Mouse (Mus musculus): ENCODE results near the gene Parg. TPM values are rescaled to one million over a fixed set of nuclear protein-coding genes. Genes with fewer than 3 reads are reported as not detected.

Gene Parg
- total and polyA plus RNA-seq, 3 experiments, result 32.6 to 43.8 TPM; not detected in 1

- H3K4me1 ChIP-seq (ENCODE audit: control insufficient read depth in 1 of 2, insufficient read depth in 2 of 2, low read length in 2 of 2), result peaks cover 0 to 6% of the 10 kb centered on the region in 2 experiments; a peak in 1 of 4 replicates
- H3K36me3 ChIP-seq (ENCODE audit: control insufficient read depth in 1 of 2, insufficient read depth in 2 of 2, low read length in 2 of 2), result no peaks in the 10 kb centered on the region; a peak in 1 of 4 replicates
- H3K4me3 ChIP-seq (ENCODE audit: control insufficient read depth in 1 of 2, insufficient read depth in 1 of 2, low read depth in 2 of 2, low read length in 2 of 2), result peak within 1 kb of the TSS; percentile 76 to 79
- no peaks in the 10 kb centered on the region; a peak in 1 of 4 replicates for H3K27me3 ChIP-seq (ENCODE audit: control insufficient read depth in 1 of 2, insufficient read depth in 2 of 2, low read length in 2 of 2)
- DNase-seq (ENCODE audit: low read depth, low spot score), result peak; percentile 91
- peak; percentile 97 for TF ChIP-seq USF1 (IDR thresholded peaks at IDR 0.05; ENCODE audit: low read depth, low read length)
- peak; percentile 37; the same call in 1 of the 2 replicates for TF ChIP-seq NELFE (IDR thresholded peaks at IDR 0.05; ENCODE audit: low read depth, low read length)
- TF ChIP-seq ZC3H11A (IDR thresholded peaks at IDR 0.05; ENCODE audit: low read depth, low read length), result no peak
- TF ChIP-seq ZMIZ1 (IDR thresholded peaks at IDR 0.05; ENCODE audit: low read depth, low read length), result no peak
- peak; percentile 22; the same call in 1 of the 2 replicates for TF ChIP-seq ETS1 (IDR thresholded peaks at IDR 0.05; ENCODE audit: low read depth, low read length)
- TF ChIP-seq E2F4 (IDR thresholded peaks at IDR 0.05; ENCODE audit: borderline replicate concordance, low read depth, low read length), result no peak
- TF ChIP-seq MXI1 (IDR thresholded peaks at IDR 0.05; ENCODE audit: low read depth, low read length), result peak; percentile 96
- TF ChIP-seq MAZ (IDR thresholded peaks at IDR 0.05; ENCODE audit: low read depth, low read length), result peak; percentile 76; the same call in 1 of the 2 replicates
- TF ChIP-seq NRF1 (IDR thresholded peaks at IDR 0.05; ENCODE audit: insufficient read depth, low read depth, low read length, poor library complexity, severe bottlenecking), result peak; percentile 33; the same call in 1 of the 2 replicates
- peak; percentile 66 to 87; a peak in 3 of 4 replicates for TF ChIP-seq USF2 (IDR thresholded peaks at IDR 0.05; ENCODE audit: borderline replicate concordance in 1 of 2, insufficient read depth in 1 of 2, low read depth in 1 of 2, low read length in 2 of 2)
- peak; percentile 19 to 54; a peak in 1 of 4 replicates for TF ChIP-seq POLR2A (IDR thresholded peaks at IDR 0.05; ENCODE audit: control insufficient read depth in 1 of 2, insufficient read depth in 1 of 2, low read depth in 1 of 2, low read length in 2 of 2, poor library complexity in 1 of 2)
- no peak for TF ChIP-seq JUND (IDR thresholded peaks at IDR 0.05; ENCODE audit: low read depth, low read length)
- peak; percentile 88 for TF ChIP-seq MAX (IDR thresholded peaks at IDR 0.05; ENCODE audit: low read length)
- no peak for TF ChIP-seq GABPA (IDR thresholded peaks at IDR 0.05; ENCODE audit: low read depth, low read length)
- peak; percentile 25; the same call in 1 of the 2 replicates for TF ChIP-seq HCFC1 (IDR thresholded peaks at IDR 0.05; ENCODE audit: low read depth, low read length)
- peak; percentile 86; the same call in 1 of the 2 replicates for TF ChIP-seq BHLHE40 (IDR thresholded peaks at IDR 0.05; ENCODE audit: borderline replicate concordance, low read depth, low read length)
- TF ChIP-seq UBTF (IDR thresholded peaks at IDR 0.05; ENCODE audit: borderline replicate concordance, insufficient read depth, low read depth, low read length), result no peak
- no peak for TF ChIP-seq EP300 (IDR thresholded peaks at IDR 0.05; ENCODE audit: low read depth in 1 of 2, low read length in 2 of 2)
- TF ChIP-seq SIN3A (IDR thresholded peaks at IDR 0.05; ENCODE audit: low read length), result peak; percentile 98
- TF ChIP-seq RCOR1 (IDR thresholded peaks at IDR 0.05; ENCODE audit: low read depth, low read length), result 0 out of 2 replicates have a peak, but pooled peaks have one; percentile 23
- no peak within 1 kb of the TSS for H3K27ac ChIP-seq (ENCODE audit: control insufficient read depth, low read depth, low read length)
- no peaks in the 10 kb centered on the region for H3K79me2 ChIP-seq (ENCODE audit: control insufficient read depth, insufficient read depth, low read length, poor library complexity)
- peak within 1 kb of the TSS; percentile 82 for H3K9ac ChIP-seq (ENCODE audit: control insufficient read depth, low read depth, low read length, poor library complexity, severe bottlenecking)
- no peaks in the 10 kb centered on the region for H3K9me3 ChIP-seq (replicated peaks; ENCODE audit: insufficient read depth, low read length)
These were observed 120.3 kb downstream of the Parg start, which contains the start of gene Ogdhl for GRCm38 (mm10) chr14:32321732-32322685. TSS of gene Ogdhl (plus strand) at chr14:32322019.

Measured in MEL (cell line).